Mouse (Mus musculus) kidney, postnatal 0 days (tissue): Measurements from ENCODE around the gene Tldc1. TPM values are rescaled to one million over a fixed set of nuclear protein-coding genes. Genes with fewer than 3 reads are reported as not detected.

Source experiments
- ATAC-seq: fragments of 200-750 bp; cut with Nextera tagmentation; replicated peaks from 2 replicates; pipeline ENCODE4 v1.8.0; 2017; ENCODE audit warnings: low read depth, moderate number of reproducible peaks, moderate TSS enrichment, moderate library complexity; ENCODE audit not compliant: low FRiP score
- DNase-seq: peaks from one replicate; pipeline ENCODE4 v3.0.0-alpha.2; 2016; ENCODE audit warnings: low spot score
- H3K27ac ChIP-seq: fragments of 300-500 bp; sonication (generic); 2 replicates; pipeline ENCODE4 v1.5.1; 2014; ENCODE audit warnings: mild to moderate bottlenecking
- H3K27me3 ChIP-seq: fragments of 300-500 bp; sonication (generic); 2 replicates; pipeline ENCODE4 v1.6.1; 2014; ENCODE audit warnings: low read length, mixed read lengths; ENCODE audit not compliant: insufficient read depth
- H3K36me3 ChIP-seq: fragments of 300-500 bp; sonication (generic); 2 replicates; pipeline ENCODE4 v1.6.1; 2014; ENCODE audit warnings: low read length, mixed read lengths; ENCODE audit not compliant: insufficient read depth
- H3K4me1 ChIP-seq: fragments of 300-500 bp; sonication (generic); replicated peaks from 2 replicates; pipeline ENCODE4 v1.6.1; 2014; ENCODE audit warnings: antibody characterized with exemption, low read length, mixed read lengths; ENCODE audit not compliant: insufficient read depth
- H3K4me2 ChIP-seq: fragments of 300-500 bp; sonication (generic); 2 replicates; pipeline ENCODE4 v1.6.1; 2014; ENCODE audit warnings: mild to moderate bottlenecking, low read length, moderate library complexity, mixed read lengths
- H3K4me3 ChIP-seq: fragments of 300-500 bp; sonication (generic); replicated peaks from 2 replicates; pipeline ENCODE4 v1.5.1; 2014; ENCODE audit warnings: low read depth, low read length
- H3K9ac ChIP-seq: fragments of 300-500 bp; sonication (generic); 2 replicates; pipeline ENCODE4 v1.6.1; 2014; ENCODE audit warnings: low read depth, low read length
- H3K9me3 ChIP-seq: fragments of 300-500 bp; sonication (generic); replicated peaks from 2 replicates; pipeline ENCODE4 v1.6.1; 2016; ENCODE audit warnings: low read length, inconsistent platforms, mixed read lengths
- CTCF ChIP-seq: IDR thresholded peaks from 2 replicates; pipeline ENCODE4 v1.5.1; 2016; ENCODE audit warnings: antibody characterized with exemption, low read depth, mild to moderate bottlenecking, moderate library complexity
- whole genome bisulfite sequencing: fragments of 180-500 bp; shearing (Covaris S2); extraction: QIAGEN DNeasy Blood & Tissue Kit; methylation state at CpG from one replicate; pipeline ENCODE4 v1.1.7; 2014; 5-methylcytosine and 5-hydroxymethylcytosine counted together
- polyA plus RNA-seq: library from polyadenylated mRNA; unstranded; fragments of >200 nt; fragmentation: Nextera tagmentation; extraction: Ambion mirVana; gene quantifications from 2 replicates; pipeline ENCODE4 v1.2.1, GENCODE M21; 2015

Gene Tldc1
- polyA plus RNA-seq, 1 experiment from 2014 or later = 11.9 TPM

DNA sequence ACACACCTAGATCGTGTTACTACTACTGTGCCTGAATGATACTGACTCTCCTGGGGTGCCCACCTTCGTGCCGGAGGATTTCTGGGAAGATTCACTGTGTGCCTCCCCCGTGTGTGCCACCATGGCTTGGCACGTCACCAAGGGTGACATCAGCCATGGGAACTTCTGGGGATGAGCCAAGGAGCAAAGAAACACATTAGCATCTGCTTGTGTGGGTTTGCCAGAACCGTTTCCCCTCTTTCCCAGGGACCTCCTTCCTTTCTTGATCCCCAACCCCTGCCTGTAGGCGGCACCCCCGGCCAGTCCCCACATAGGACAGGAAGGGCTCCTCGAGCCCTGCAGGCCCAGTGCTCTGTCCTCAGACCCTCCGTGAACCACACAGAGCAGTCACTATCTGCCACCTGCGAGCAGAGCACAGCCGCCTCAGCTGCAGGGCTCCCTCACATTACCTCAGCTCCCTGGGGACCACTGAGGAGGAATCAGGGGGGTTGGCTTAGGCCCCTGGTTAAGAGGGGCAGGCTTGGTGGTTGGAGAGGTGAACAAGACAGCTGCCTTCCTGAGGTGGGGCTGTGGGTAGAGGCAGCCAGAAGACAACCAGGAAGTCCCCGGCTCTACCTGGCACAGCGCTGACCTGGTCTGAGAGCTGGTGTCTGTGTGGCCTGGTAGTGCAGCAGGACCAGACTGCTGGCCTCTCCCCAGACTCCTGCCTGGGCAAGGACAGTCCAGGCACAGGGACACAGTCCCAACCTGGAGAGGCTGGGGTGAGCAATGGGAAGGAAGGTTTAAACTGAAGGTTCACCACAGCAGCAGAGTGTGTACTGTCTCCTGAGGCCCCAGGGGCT lies 28.4 kb upstream of the Tldc1 start:
- Histone ChIP-seq H3K4me1 (no peaks in the 10 kb centered on the region), H3K9ac (no peak overlapping the region), H3K36me3 (no peaks in the 10 kb centered on the region), H3K4me3 (no peak overlapping the region), H3K27ac (no peak overlapping the region), H3K27me3 (no peaks in the 10 kb centered on the region), H3K9me3 (no peaks in the 10 kb centered on the region), H3K4me2 (no peak overlapping the region)
- 65% methylated on average over 14 of the region's 14 CpGs for WGBS
- ATAC-seq (no peak; the same call in 1 of the 2 replicates), DNase-seq (no peak)
- TF ChIP-seq CTCF = 0 out of 2 replicates have a peak, but pooled peaks have one; percentile 4

DNA sequence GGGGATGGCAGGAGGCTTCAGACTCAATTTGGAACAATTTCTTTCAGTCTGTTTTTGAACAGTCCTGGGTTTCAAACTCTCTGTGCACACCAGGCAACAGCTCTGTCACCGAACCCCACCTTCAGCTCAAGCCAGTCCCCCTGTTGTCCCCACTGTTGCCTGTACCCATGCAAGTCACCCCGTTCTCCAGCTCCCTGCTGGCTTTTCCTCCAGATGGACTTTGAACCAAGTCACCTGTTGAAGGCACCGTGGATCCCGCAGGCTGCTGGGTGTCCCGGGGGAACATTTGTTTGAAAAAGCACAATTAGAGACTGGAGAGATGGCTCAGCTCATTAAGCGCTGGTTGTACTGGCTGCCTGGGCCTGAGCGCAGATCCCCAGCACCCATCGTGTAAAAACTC lies 27.1 kb upstream of the Tldc1 start:
- DNase-seq (no peak), ATAC-seq (no peak)
- H3K4me1 ChIP-seq = no peaks in the 10 kb centered on the region
- no peaks in the 10 kb centered on the region for H3K36me3 ChIP-seq
- H3K9ac ChIP-seq = no peak overlapping the region
- WGBS = 60% methylated on average over 8 of the region's 8 CpGs
- H3K27ac ChIP-seq = no peak overlapping the region
- no peak overlapping the region for H3K4me2 ChIP-seq
- H3K4me3 ChIP-seq = no peak overlapping the region
- no peak for TF ChIP-seq CTCF
- no peaks in the 10 kb centered on the region for H3K9me3 ChIP-seq
- no peaks in the 10 kb centered on the region for H3K27me3 ChIP-seq

DNA sequence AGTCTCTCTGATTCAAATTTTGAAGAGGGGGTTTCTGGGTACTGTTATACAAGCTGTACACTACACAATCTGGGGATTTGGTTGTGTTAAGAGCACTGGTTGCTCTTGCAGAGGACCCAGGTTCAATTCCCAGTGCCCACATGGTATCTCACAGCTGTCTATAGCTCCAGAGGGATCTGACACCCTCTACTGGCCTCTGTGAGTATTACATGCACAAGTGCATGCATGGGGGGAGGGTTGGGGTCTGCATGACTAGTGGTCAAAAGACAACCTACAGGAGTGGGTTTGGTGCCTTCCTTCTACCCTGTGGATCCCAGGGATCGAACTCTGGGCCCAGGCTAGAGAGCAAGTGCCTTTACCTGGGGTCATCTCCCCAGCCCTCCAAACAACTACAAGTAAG lies 24.4 kb upstream of the Tldc1 start:
- ATAC-seq = no peak
- 89% methylated on average over 1 of the region's 1 CpGs for WGBS
- H3K4me2 ChIP-seq = no peak overlapping the region

DNA sequence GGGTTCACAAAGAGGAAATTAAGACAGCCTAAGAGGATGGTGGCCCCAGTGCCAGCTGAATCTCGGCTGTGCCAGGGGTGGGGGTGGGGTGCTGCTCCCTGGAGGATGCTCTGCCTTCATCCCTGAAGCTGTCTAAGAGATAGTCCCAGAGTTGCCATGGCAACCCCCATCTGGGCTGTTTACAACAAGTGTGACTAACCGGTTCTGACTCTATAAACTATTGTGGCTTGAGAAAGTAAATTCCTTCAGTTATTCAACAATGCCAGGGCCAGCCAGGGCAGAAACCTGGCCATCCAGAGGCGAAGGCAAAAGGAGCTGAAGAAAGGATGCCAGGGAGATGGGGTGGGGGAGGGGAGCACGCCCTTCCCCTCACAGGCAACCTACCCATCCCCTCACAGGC lies 23.0 kb upstream of the Tldc1 start:
- Histone ChIP-seq H3K27ac (no peak overlapping the region), H3K9ac (no peak overlapping the region), H3K4me3 (no peak overlapping the region), H3K36me3 (no peaks in the 10 kb centered on the region), H3K4me2 (no peak overlapping the region), H3K27me3 (no peaks in the 10 kb centered on the region), H3K9me3 (no peaks in the 10 kb centered on the region), H3K4me1 (peaks cover 13% of the 10 kb centered on the region)
- 29% methylated on average over 4 of the region's 4 CpGs for WGBS
- no peak for DNase-seq
- no peak for ATAC-seq
- TF ChIP-seq CTCF = no peak

More for the DNA sequence above, 24.4 kb upstream of the Tldc1 start:
- Histone ChIP-seq H3K27ac (no peak overlapping the region), H3K4me3 (no peak overlapping the region), H3K4me1 (peaks cover 13% of the 10 kb centered on the region), H3K36me3 (no peaks in the 10 kb centered on the region), H3K27me3 (no peaks in the 10 kb centered on the region), H3K9me3 (no peaks in the 10 kb centered on the region), H3K9ac (no peak overlapping the region)
- peak; percentile 47 for TF ChIP-seq CTCF
- DNase-seq = no peak

DNA sequence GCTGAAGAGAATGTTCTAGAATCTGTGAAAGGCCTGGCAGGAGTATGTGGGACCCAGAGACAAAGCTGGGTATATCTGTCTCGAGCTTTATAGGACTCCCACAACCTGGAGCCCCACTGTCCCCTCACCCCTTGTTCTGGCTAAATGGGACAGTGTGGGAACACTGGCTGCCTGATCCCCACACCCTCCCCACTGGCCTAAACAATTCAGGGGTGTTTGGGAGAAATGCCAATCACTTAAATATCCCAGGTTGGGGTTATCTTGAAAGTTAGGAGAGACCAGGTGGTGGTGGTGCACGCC lies 20.7 kb upstream of the Tldc1 start:
- Histone ChIP-seq H3K4me1 (peaks cover 13% of the 10 kb centered on the region), H3K9me3 (no peaks in the 10 kb centered on the region), H3K27me3 (no peaks in the 10 kb centered on the region), H3K9ac (no peak overlapping the region; the same call in 1 of the 2 replicates), H3K27ac (no peak overlapping the region), H3K4me3 (no peak overlapping the region), H3K4me2 (peak overlapping the region; percentile 42; the same call in 1 of the 2 replicates), H3K36me3 (no peaks in the 10 kb centered on the region)
- no peak for TF ChIP-seq CTCF
- 61% methylated on average over 2 of the region's 2 CpGs for WGBS
- ATAC-seq = no peak
- DNase-seq = no peak

DNA sequence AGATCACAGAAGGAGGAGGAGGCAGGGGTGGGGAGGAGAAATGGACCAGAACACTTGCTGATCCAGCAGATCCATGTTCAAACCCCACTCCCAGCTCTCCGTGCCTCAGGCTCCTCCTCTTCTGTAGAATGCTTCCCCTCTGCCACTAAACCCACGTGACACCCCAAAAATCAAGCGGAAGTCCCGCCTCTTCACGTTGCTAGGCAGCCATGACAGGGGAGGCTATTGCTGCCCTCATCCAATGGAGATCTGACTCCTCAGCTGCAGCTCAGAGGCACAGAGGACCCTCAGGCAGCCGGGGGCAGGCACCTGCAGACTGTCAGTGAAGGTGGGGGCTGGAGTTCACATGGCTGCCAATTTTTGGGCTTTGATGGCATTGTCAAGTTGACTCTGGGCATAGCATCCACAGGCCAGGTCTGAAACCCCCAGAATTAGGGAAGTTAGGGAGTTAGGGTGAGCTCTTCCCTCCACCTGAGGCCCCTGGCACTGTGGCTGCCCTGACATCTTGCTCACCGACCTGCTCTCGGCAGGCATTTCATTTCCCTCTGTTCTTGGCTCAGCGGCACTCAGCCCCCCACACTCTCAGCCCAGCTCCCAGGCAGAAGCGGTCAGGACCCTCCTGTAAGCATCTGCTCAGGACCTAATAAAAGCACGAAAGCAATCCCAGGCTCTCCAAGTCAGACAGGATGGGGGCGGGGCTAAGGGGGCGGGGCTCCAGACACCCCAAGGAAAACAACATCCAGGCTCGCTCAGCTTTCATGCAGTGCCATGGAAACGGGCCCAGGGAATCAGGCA lies 20.2 kb upstream of the Tldc1 start:
- DNase-seq (peak; percentile 88), ATAC-seq (peak; percentile 67)
- no peak overlapping the region; the same call in 1 of the 2 replicates for H3K9ac ChIP-seq
- no peaks in the 10 kb centered on the region for H3K36me3 ChIP-seq
- WGBS = 4% methylated on average over 15 of the region's 15 CpGs
- peak overlapping the region; percentile 61 for H3K27ac ChIP-seq
- H3K4me2 ChIP-seq = peak overlapping the region; percentile 42
- H3K27me3 ChIP-seq = no peaks in the 10 kb centered on the region
- no peak overlapping the region for H3K4me3 ChIP-seq
- TF ChIP-seq CTCF = no peak
- H3K4me1 ChIP-seq = peaks cover 13% of the 10 kb centered on the region
- H3K9me3 ChIP-seq = no peaks in the 10 kb centered on the region
